Mouse (Mus musculus): ENCODE measurements around the gene Wnt1. TPM values are rescaled to one million over a fixed set of nuclear protein-coding genes. Genes with fewer than 3 reads are reported as not detected.

The Wnt1 gene
- total RNA-seq, 2 experiments from 2014 or later = not detected

GRCm38 (mm10) chr15:98832161-98833058 lies 42.8 kb downstream of the Wnt1 start:
- no peak for DNase-seq
- intact Hi-C loops (cut with DNase I) = loop anchor here (1.0 kb wide), 1 partner anchor 38 kb away; no protein-coding TSS in a partner anchor

- intact Hi-C loops (cut with DNase I) = no loop called here
- no peak for DNase-seq
Observed at GRCm38 (mm10) chr15:98833281-98833680, 43.6 kb downstream of the Wnt1 start.

GRCm38 (mm10) chr15:98834059-98834458 lies 44.4 kb downstream of the Wnt1 start:
- no peak for DNase-seq
- intact Hi-C loops (cut with DNase I) = no loop called here

- intact Hi-C loops (cut with DNase I) = no loop called here
Observed at GRCm38 (mm10) chr15:98835291-98835690, 45.6 kb downstream of the Wnt1 start.

GRCm38 (mm10) chr15:98837006-98837742 lies 47.5 kb downstream of the Wnt1 start:
- intact Hi-C loops (cut with DNase I) = no loop called here
- no peak for DNase-seq

More at GRCm38 (mm10) chr15:98835291-98835690, 45.6 kb downstream of the Wnt1 start:
- DNase-seq = no peak

GRCm38 (mm10) chr15:98837743-98838103 lies 48.1 kb downstream of the Wnt1 start:
- intact Hi-C loops (cut with DNase I) = no loop called here
- no peak for DNase-seq

- no peak for DNase-seq
- intact Hi-C loops (cut with DNase I) = no loop called here
Observed at GRCm38 (mm10) chr15:98839161-98839560, 49.5 kb downstream of the Wnt1 start.

GRCm38 (mm10) chr15:98839671-98840585 lies 50.3 kb downstream of the Wnt1 start:
- no peak for DNase-seq
- intact Hi-C loops (cut with DNase I) = no loop called here

Other genes starting within 250 kb of the Wnt1 start
- gene Ccnt1, start 218.9 kb upstream of the Wnt1 start, total RNA-seq (2021) = 10 to 100 TPM; 27.6 to 32.1 TPM
- 1 to 10 TPM; 1.6 TPM for gene 4930415O20Rik, start 218.9 kb upstream of the Wnt1 start, total RNA-seq (2021)
- 100 to 1,000 TPM; 207 TPM for gene Adcy6, start 179.8 kb upstream of the Wnt1 start, total RNA-seq (2021)
- gene Cacnb3, start 159.0 kb upstream of the Wnt1 start, total RNA-seq (2021) = 1 to 10 TPM; 3.3 to 4.0 TPM
- 10 to 100 TPM; 51.5 to 65.1 TPM for gene Ddx23, start 127.0 kb upstream of the Wnt1 start, total RNA-seq (2021)
- gene Rnd1, start 112.4 kb upstream of the Wnt1 start, total RNA-seq (2021) = 1 to 10 TPM; 1.1 to 1.4 TPM
- under 1 TPM; 0.33 to 0.42 TPM for gene Ccdc65, start 81.7 kb upstream of the Wnt1 start, total RNA-seq (2021)
- 1 to 10 TPM; 6.2 to 6.7 TPM for gene Fkbp11, start 61.7 kb upstream of the Wnt1 start, total RNA-seq (2021)
- gene Arf3, start 26.6 kb upstream of the Wnt1 start, total RNA-seq (2021) = 10 to 100 TPM; 20.8 to 20.9 TPM
- under 1 TPM; 0.27 to 0.33 TPM for gene Wnt10b, start 11.7 kb upstream of the Wnt1 start, total RNA-seq (2021)
- gene Ddn, start 19.6 kb downstream of the Wnt1 start, total RNA-seq (2021) = under 1 TPM; 0.22 to 0.35 TPM
- gene Prkag1, start 41.7 kb downstream of the Wnt1 start, total RNA-seq (2021) = 100 to 1,000 TPM in 1 of 2 experiments, 10 to 100 TPM in 1; 99.8 to 112 TPM
- 10 to 100 TPM; 56.9 to 60.3 TPM for gene Kmt2d, start 81.3 kb downstream of the Wnt1 start, total RNA-seq (2021)
- gene Rhebl1, start 104.7 kb downstream of the Wnt1 start, total RNA-seq (2021) = 1 to 10 TPM; 3.0 to 4.3 TPM
- gene Dhh, start 108.7 kb downstream of the Wnt1 start, total RNA-seq (2021) = 1 to 10 TPM; 1.7 to 1.9 TPM
- gene Lmbr1l, start 128.4 kb downstream of the Wnt1 start, total RNA-seq (2021) = 10 to 100 TPM; 15.0 TPM
- gene Tuba1b, start 144.7 kb downstream of the Wnt1 start, total RNA-seq (2021) = 100 to 1,000 TPM; 130 to 145 TPM
- not detected for gene Gm49450, start 163.7 kb downstream of the Wnt1 start, total RNA-seq (2021)
- 10 to 100 TPM; 73.0 to 74.5 TPM for gene Tuba1a, start 163.8 kb downstream of the Wnt1 start, total RNA-seq (2021)
- gene Tuba1c, start 240.0 kb downstream of the Wnt1 start, total RNA-seq (2021) = 10 to 100 TPM; 29.7 to 33.9 TPM

Measured in heart, postnatal 36 days (tissue).